Mouse (Mus musculus): ENCODE measurements at regions not wholly inside any gene's neighbourhood (a gene's known extent, or its start where the extent isn't known, plus 50 kb on each side); places are given as distances from the start of the nearest gene placed in this dataset.
A peak's percentile ranks its signal among the peaks of the same experiment; 100 is the strongest.

GRCm38 (mm10) chr3:38257076-38257842, 227.4 kb downstream of the Ankrd50 start:
- no peak for DNase-seq (ENCODE audit: extremely low read depth, low read depth)

GRCm38 (mm10) chr3:38255674-38256073, 229.0 kb downstream of the Ankrd50 start:
- no peak for DNase-seq (ENCODE audit: extremely low read depth, low read depth)

DNA sequence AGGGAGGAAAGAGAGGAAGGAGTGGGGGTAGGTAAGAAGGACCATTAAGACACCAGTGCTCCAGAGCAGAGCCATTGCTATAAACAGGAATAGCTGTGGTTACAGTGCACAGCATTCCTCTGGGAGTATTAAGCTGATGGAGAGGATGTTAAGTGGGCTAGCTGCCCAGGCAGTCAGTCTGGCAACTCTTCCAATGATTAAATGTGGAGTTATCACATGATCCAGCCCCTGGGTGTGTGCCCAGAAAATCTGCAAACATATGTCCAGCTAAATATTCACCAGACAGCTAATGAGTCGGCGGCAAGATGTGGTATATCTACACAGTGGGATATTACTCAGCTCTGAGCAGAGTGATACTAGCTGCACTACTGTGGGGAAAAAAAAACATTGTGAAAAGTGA, 229.7 kb downstream of the Ankrd50 start:
- DNase-seq (ENCODE audit: extremely low read depth, low read depth) = no peak

DNA sequence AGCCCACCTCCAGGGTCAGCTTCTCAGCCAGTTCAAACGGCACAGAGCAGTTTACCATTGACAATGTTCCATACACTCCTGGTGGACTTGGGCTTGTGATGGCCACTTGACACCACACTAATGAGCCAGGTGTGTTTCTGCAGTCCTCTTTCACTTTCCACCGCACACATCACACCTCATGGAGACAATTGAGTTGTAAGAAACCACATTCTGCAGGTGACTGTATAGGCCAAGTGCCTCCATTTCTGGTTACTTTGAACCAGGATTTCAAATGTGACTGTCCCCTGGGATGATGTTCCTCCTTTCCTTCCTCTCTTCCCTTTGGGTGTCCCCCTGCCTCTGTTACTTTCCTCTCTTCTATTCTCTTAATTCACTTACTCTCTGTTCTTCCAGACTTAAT, 233.1 kb downstream of the Ankrd50 start:
- DNase-seq (ENCODE audit: extremely low read depth, low read depth) = no peak

GRCm38 (mm10) chr3:38250552-38250951, 234.1 kb downstream of the Ankrd50 start:
- no peak for DNase-seq (ENCODE audit: extremely low read depth, low read depth)

- no peak for DNase-seq (ENCODE audit: extremely low read depth, low read depth)
Measured at GRCm38 (mm10) chr3:38248941-38249340, 235.7 kb downstream of the Ankrd50 start.

- DNase-seq (ENCODE audit: extremely low read depth, low read depth) = no peak
Measured at GRCm38 (mm10) chr3:38246439-38246838, 238.2 kb downstream of the Ankrd50 start.

GRCm38 (mm10) chr3:38243209-38243608, 241.4 kb downstream of the Ankrd50 start:
- DNase-seq (ENCODE audit: extremely low read depth, low read depth) = no peak

DNA sequence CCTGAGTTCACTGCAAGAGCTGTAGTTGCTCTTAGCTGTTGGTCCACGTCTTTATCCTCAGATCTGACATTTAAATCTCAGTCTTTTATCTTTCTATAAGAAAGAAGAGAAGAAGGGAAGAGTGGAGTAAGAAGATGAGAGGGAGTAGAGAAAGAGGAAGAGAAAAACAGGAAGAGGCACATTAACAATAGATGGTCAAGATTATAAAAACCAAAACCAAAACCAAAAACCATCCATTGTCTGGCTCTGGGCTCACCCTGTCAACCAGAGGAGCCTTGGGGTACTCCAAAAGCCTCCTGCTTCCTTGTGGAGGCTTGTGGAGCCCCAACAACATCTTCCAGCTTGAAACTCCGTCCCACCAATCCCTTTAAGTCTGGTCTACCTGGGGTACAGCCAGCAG, 247.0 kb downstream of the Ankrd50 start:
- DNase-seq (ENCODE audit: extremely low read depth, low read depth) = no peak

DNA sequence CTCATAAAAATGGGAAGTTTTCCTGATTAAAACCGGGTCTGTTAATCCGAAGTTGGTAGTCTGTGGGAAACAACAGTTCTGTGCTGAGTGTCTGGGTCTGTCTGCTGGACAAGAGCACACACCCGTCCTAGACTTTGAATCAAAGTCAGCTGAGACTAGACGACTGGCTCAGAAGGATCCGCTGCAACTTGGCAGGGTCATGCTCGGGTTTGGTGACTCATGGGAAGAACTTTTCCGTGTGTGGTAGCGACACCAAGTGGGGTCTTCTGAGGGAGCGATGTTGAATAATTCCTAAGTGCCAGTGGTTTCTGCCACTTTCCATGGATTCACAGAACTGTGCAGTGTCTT, 248.9 kb downstream of the Ankrd50 start:
- DNase-seq (ENCODE audit: extremely low read depth, low read depth) = no peak

DNA sequence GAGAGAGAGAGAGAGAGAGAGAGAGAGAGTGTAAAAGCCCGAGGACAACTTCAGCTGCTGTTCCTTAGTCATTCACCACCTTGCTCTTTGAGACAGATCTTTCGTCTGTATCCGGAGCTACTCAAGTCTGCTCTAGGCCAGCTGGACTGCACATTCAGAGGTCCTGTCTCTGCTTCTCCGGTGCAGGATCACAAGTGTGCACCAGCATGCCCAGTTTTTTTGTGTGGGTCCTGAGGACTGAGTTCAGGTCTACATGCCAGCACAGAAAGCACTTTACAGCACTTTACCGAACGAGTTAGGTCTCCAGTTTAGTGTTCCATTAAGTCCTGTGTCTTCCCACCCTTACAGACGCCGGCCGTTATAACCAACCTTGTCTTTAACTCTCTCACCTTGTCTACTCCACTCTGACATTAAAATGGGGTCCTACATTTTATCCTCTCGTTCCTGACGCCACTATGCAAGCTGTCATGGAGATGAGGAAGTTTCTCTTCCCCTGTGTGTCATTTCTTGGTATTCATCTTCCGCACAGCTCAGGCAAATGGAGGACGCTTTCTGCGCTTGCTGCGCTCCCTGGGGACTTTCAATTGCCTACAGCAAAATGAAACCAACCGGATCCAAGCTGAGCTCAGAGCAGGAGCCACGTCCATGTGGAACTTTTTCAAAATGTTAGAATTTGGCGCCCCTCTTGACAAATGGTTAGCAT, 249.5 kb downstream of the Ankrd50 start:
- DNase-seq (ENCODE audit: extremely low read depth, low read depth) = no peak

DNA sequence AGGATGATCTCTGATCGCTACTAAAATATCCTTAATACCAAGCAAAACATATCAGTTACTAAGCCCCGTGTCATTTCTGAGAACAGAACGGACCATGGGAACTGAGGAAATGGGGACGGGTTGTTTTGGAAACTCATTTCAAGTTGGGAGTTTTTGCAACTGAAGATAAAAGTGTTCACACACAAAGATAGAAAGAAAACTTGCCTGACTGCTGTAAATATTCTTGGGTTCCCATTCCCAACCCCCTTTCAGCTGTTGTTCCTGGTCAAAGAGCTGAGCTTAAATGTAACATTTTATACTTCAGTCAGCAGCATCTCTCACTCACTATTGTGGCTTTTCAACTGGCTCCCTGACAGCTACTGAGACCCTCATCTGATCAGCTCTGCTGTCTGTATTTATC, 250.1 kb downstream of the Ankrd50 start:
- no peak for DNase-seq (ENCODE audit: extremely low read depth, low read depth)

DNA sequence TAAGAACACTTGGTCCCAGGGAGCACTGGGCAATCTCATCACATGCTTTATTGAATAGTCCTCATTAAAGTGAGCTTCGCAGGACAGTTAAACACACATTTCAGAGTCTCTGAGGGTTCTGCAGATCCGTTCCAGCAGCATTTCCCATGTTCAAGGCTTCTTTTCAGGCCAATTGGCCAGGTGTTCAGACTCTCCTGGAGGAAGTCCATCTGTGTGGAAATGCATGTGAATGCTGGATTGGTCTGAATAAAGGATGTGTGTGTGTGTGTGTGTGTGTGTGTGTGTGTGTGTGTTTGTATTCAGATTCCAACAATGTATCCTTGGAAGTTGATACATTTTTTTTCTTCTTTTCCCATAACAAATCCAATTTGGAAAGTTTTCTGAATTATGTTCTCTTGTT, 250.6 kb downstream of the Ankrd50 start:
- no peak for DNase-seq (ENCODE audit: extremely low read depth, low read depth)

DNA sequence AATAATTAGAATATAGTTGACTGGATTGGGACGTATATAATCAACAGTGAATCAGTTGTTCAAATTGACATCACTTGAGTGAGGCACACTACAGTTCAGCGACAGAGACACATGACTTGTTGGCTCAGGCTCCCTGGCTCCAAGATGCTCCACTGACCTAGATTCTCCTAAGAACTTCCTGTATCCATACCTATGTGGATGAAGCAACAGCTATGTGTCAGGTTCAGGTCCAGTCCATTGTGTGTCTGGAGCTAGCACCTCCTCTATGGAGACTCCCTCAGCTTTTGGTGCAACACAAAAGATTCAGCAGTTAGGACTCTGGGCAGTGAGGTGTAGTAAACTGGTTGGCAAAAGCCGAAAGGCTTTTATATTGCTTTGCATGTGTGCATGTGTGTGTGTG, 251.6 kb downstream of the Ankrd50 start:
- DNase-seq (ENCODE audit: extremely low read depth, low read depth) = no peak

DNA sequence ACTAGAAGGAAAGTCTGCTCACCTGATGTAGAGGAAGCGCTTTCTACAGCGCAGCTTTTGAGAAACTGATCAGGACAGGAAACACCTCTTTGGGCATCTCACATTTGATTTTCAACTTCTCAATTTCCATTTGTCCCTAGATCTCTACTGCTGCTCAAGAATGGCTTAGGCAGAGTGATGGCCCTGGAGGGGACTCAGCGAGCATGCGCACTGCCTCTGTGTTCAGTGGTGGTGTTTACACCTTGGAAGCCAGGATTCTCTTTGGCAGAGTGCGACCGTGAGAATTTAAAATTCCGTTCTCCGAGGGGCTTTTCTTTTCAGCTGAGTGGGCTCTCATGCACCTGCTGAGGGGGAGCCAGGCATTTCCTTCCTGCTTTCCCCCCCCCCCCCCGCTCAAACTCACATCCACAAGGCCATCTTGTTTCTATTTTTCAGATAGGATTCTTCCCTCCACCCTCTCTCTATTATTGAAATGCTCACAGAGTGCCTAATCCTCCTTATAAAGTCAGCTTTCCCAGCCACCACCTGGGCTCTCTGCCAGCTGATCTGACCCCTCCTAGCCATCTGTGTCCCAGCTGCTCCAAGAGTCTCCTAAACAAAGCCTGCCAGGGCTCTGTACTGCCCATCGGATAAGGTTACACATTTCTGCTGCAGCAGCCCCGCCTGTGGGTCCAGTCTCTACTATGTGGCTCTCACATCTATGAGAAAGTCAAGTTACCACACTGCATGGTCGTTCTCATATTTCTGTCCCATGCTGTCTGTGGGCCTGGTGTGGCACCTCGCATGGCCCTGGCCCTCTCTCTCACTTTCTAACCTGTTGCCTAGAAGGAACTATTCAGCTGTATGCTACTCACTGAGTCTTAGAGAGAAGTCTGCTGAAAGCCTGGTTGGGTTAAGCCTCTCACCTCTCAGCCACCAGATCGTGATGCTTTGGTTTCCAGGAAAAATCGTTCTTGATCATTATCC, 252.2 kb downstream of the Ankrd50 start:
- no peak for DNase-seq (ENCODE audit: extremely low read depth, low read depth)

- no peak for DNase-seq (ENCODE audit: extremely low read depth, low read depth)
Measured at GRCm38 (mm10) chr3:38231506-38231905, 253.1 kb downstream of the Ankrd50 start.

- no peak for DNase-seq (ENCODE audit: extremely low read depth, low read depth)
Measured at GRCm38 (mm10) chr3:38230796-38231195, 253.8 kb downstream of the Ankrd50 start.

GRCm38 (mm10) chr3:38229686-38230085, 255.0 kb downstream of the Ankrd50 start:
- DNase-seq (ENCODE audit: extremely low read depth, low read depth) = no peak

- no peak for DNase-seq (ENCODE audit: extremely low read depth, low read depth)
Measured at GRCm38 (mm10) chr3:38229051-38229450, 255.6 kb downstream of the Ankrd50 start.

- peak; percentile 9 for DNase-seq (ENCODE audit: extremely low read depth, low read depth)
Measured at GRCm38 (mm10) chr3:38227596-38227995, 257.0 kb downstream of the Ankrd50 start.

- no peak for DNase-seq (ENCODE audit: extremely low read depth, low read depth)
Measured at GRCm38 (mm10) chr3:38227121-38227520, 257.5 kb downstream of the Ankrd50 start.

- no peak for DNase-seq (ENCODE audit: extremely low read depth, low read depth)
Measured at GRCm38 (mm10) chr3:38226147-38226546, 258.5 kb downstream of the Ankrd50 start.
